Mouse (Mus musculus) cerebellum, adult (tissue): ENCODE data around the gene Iqck.

ENCODE experiments used
- ATAC-seq: cut with Nextera tagmentation; 2 replicates; pipeline ENCODE4 v1.9.2; 2017; ENCODE audit warnings: mild to moderate bottlenecking, moderate library complexity, mixed read lengths; ENCODE audit not compliant: insufficient number of reproducible peaks, low FRiP score, low TSS enrichment

Iqck gene

DNA sequence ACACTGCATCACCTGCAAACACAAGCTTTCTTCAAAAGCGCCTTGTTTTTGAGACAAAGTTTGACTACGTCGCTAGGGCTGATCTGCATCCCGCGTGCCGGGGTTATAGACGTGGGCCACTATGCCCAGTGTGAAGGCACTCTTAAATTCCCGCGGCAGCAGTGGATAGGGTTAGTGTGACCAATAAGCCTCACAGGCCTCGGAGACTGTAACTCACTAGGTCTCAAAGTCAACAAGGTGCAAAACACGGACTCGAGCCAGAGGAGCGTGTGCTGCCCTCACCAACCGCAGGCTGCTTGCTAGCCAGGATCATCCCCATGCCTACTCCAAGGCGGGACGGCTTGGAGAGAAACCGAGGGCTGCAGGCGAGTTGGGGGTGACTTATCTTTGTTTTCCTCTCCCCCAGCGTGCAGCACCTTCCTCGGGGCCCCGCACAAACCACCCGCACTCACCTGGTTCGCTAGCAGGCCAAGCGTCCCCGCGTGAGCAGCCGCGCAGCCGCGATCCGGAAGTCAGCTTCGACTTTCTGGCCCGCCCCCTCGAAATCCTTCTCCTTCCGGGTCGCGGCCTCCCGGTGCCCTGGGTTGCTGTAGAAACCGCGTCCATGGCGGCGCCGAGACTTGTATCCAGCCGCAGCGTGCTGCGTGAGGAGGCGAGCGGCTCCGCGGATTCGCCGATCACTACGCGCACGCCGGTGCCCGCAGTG lies at the start of gene Iqck:
Iqck (plus strand) TSS at position 582 of the 706 bp plus-strand sequence.
- peak; percentile 93 for ATAC-seq

DNA sequence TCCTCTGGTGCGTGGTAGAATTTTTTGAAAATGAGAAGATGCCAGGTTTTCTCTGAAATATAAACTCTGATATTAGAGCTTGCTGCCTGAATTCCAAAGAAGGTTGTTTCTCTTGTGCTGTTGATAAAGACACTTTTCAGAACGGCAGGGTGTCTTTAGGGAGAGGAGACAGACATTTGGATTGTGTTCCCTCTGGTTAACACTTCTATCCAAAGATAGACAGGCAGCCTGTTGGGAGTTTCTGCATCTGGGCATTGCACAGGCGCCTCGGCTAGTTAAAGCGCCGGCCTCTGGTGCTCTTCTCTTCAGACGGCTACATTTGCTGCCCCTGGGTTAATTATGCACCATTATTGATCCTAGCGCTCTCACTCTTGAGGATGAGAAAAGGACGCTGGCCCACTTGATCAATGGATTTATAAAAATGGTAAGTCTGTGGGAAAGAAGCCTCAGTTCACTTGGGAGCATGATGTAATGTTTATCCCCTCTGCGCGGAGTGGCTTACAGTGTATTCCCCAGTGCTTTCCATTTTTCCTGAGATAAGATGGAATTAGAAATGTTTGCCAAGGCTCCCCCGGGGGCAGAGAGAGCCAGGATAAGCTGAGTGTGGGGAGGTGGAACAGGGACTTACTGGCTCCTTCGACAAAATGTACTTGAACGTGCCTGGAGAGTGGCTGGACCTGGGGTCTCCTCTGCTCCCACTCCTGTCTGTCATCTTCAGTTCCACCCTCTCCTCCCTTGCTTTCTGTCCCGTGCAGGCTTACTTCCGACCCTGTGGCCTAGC lies 48.7 kb upstream of the Iqck start:
- no peak for ATAC-seq

DNA sequence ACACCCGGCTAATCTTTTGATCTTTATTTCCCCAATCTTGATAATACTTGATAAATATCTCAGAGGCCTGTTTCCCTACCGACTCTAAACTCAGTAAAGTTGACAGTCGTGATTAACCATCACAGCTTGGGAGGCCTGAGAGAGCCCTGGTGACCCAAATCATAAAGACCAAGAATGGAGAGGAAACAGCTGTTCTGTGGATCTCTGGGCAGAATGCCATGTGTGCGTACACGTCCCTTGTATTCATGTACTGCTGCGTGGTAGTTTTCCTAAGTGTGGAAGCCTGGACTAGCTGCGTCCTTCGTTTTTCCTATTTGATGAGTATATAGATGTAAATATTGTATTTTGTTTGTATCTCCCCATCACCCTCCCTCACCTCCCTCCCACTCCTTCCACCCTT lies 47.7 kb upstream of the Iqck start:
- ATAC-seq, result no peak

DNA sequence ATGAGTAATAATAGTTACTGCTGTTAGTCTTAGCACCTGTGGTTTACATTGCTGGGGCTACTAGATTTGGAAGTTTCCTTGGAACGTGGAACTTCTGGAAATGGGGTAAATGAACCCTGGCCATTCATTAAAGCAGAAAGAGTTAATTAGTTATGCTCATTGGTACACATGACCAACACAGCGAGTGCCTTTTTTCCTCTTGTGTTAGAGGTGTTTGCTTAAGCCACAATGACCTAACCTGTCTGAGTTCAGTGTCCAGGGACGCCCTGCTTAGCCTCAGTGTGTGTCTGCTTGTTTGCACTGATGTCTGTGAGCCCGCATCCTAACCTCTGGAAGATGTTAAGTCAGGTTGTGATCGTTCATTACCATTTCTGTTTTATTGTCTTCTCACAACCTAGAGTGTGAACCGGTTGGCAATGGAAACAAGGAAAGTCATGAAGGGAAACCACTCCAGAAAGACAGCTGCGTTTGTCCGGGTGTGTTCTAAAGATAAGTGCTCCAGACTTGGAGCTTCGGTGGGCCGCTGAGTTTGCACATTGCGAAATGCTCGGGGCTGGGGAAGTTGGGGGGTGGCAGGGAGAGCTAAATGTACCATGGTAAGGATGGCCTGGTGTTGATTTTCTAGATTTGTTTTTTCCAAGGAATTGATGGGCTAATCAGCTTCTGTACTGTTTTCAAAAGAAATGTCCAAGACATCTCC lies 44.0 kb upstream of the Iqck start:
- no peak for ATAC-seq

DNA sequence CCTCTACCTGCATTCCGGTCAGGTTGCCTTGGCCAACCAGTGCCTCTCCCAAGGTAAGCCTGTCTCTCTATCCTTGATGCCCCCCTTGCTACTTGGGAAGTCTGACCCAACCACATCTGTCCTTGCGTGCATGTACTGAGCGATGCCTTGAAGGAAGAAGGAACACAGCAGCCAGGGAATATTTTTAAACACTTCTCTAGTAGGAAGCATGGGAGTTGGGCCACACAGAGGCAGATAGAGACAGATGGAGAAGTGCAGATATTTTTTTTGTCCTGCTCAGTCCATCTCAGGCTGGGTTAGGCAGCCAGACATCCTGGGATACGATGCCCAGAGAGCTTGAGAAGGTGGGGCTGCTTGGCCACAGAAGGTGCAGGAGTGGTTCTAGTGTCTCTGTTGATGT lies 42.0 kb upstream of the Iqck start:
- no peak for ATAC-seq

DNA sequence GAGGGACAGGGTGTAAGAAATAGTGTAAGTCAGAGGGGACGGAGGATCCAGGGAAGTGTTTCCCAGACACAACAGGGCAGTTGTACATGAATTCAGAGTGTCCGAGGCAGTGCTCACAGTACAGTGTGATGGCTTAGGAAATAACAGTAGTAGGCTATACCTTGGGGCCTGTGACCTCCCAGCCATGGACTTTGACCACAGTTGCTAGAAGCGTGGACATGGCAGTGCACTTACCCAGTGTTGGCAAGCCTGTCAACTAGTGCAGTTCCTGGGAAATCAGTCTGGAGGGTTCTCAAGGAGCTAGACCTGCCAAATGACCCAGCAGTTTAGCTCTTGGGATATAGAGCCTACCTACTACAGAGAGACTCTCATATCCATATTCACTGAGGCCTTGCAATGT lies 39.3 kb upstream of the Iqck start:
- no peak for ATAC-seq

DNA sequence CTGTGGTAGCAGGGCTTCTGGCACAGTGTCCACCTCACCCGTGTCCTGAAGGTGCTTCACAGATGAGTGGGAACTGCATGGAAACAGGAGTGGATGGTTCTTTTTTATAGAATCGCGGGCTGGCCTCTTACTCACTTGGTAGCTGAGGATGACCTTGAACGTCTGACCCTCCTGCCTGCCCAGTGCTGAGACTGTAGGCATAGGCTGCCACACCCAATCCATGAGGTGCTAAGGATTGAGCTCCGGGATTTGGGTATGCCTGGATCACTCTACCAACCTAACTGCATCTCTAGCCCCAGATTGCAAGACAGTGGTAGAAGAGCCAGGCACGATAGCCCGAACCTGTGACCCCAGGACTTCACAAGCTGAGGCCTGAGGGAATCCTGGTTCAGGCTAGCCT lies 37.8 kb upstream of the Iqck start:
- ATAC-seq, result no peak

DNA sequence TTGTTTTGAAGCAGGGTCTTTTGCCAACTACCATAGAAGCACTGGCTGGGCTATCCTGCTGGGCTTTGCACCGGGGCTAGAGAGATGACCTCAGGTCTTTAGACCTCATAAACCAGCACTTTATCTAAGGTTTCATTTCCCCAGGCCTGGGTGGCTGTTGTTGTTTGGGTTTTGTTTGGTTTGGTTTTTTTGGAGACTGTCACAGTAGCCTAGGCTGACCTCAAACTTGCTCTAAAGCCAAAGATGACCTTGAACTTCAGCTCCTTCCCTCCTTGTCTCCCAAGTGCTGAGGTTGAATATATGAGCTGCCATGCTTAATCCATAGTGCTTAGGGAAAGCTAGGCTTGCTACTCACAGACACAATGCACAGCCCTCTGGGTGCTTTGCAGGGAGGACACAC lies 35.9 kb upstream of the Iqck start:
- no peak for ATAC-seq

DNA sequence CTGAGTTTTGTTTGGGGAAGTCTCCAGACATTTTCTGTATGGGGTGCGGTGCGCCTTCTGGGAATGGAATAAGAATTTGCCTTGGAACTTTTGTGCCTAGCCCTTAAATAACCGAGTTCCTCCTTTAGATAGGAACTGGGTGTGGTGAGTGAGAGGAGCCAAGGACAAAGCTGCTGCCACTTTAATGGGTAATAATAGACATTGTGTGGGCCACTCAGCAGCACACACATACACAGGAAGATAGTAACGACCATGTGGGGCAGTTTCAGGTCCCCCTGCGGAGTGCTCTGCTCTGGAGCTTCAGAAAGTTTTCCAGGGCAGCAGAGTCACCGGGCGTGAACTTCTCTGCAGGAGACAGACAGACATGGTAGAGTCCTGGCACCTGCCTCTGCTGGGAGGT lies 34.2 kb upstream of the Iqck start:
- ATAC-seq, result no peak

DNA sequence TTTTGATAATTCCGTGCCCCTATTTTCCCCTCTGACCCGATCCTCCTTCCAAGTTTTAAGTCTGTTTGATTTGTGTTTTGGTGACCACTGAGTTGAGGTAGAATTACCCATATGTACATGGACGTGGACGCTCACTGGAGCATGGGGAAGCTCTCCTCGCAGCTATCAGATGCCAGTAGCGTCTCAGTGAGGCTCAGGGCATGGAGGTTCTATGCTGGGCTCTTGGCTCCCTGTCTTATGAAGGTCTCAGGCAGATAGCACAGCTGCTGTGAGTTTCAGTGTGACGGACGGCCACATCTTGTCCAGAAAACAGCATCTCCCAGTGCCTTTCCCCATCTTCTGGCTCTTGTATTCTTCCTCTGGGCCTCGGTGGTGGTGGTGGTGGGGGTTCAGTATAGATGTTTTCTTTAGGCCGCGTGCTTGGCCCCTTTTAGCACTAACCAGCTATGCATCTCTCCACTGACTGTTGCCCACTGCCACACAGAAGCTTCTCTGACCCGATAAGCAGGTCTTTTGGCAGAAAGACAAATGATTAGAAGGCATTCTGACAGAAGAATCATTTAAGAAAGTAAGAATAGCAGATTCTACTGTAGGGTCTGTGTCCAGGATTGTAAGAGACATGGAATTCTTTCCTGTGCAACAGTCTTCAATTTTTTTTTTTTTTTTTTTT lies 33.5 kb upstream of the Iqck start:
- no peak for ATAC-seq

DNA sequence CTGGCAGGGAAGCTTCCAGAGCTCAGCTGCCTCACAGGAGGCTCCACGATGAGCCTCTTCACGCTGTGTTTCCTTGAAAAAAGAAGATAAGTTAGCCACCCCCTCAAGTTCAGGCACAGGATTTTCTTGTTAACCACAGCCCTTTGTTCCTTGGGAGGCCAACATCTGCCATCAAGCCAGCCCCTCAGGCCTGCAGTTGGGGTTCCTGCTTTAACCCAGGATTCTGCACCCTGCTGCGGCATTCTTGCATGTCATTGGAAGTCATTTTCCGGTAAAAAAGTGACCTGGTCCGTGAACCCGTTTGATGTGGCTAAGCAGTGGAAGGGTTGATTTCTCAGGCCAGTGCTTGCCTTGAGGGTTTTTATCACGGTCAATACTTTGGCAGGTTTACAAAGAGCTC lies 31.1 kb upstream of the Iqck start:
- no peak for ATAC-seq

DNA sequence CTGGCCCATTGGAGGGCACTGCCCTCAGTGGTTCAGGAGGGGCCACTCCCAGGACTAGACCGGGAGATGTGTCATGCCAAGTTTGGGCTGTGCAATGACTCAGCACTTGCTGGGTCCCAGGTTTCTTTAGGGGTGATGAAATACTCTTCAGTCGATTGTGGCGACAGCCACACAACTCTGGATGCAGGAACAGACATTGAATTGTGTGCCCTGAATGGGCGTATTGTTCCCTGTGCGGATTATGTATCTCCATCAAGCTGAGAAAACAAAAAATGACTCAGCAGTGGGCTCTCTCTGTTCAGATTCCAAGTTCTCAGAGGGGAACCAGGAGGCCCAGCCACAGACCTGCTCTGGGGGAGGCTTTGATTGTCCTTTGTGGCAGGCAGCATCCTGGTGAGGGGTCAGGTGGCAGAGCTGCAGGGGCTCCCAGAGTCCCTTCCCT lies 27.6 kb upstream of the Iqck start:
- 0 out of 2 replicates have a peak, but pooled peaks have one; percentile 24 for ATAC-seq

DNA sequence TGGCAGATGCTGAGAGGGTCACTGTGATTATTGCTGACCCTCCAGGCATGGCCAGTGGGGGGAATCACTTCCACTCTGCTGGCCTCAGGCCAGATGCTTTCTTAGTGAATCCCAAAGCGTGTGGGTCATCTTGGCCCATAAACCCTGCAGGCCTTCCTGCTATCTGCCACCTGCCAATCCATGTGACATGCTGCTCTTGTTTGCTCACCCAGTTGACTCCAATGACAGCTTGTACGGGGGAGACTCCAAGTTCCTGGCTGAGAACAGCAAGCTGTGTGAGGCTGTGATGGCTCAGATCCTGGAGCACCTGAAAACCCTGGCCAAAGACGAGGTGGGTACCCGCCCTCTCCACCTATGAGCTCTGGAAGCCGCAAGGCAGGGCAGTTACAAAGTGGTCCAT lies 17.7 kb upstream of the Iqck start:
- ATAC-seq, result peak; percentile 54; the same call in 1 of the 2 replicates

DNA sequence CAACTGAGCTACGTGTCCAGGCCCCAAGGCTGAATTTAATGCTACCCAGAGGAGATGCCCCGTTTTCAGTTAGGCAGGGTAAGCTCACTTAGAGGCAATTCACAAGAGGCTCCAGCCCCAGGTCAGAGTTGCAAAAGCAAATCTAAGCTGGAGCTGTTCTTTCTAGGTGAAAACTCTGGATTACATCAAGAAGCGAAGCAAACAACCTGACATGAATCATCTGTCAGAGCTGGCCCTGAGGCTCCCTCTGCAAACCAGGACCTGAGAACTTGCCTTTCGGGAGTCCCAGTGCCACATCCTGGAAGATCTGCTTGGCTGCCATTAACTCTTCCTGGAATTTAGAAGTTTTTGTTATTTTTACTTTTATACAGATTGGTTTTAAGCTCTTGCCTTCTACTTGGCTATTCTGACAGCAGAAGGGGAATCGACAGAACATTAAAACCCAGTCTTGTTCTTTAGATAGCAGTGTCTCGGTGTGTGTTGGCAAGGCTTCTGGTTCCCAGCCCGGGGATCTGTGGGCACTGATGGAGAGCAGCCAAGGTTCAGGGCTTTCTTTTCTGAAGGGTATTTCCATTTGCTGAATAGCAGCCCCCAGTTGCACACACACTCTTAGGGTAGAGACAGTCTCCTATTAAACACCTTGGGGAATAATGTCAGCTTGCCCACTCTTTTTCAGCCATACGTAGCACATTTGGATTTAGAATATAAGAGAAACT lies 14.4 kb upstream of the Iqck start:
- ATAC-seq, result no peak

DNA sequence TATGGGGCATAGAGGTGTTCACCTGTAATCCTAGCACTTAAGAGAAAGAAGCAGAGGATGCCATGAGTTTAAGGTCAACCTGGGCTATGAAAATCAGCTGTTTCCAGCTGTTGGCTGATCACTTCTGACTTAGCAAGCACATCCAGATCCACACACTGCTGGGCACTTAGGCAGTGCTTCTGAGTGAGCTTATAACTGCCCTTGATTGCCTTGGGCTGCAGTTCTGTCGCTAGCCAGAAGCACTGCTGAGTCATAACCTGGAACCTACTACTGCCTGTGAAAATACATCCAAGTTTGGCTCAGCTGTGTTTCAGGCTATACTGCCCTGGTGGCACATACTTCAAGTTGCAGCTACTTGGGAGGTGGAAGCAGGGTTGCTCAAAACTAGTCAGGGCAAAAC lies 13.8 kb upstream of the Iqck start:
- ATAC-seq, result no peak

DNA sequence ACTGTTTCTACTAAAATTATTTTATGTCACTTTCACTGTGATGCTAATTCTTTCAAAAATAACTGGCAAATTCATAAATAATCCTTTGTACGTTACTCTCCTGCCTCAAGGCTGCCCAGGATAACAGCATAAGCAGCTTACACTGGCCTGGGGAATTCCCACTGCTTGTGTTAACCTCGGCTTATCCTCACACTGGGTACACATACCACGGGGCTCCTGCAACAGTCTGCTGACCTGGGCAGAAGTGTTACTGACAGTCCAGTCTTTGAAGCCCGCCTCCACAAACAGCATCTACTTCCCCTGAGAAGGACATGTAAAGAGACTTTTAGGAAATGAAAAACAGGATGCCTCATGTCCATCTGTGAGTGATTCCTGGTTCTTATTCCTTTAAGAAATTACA lies 12.6 kb upstream of the Iqck start:
- no peak for ATAC-seq

DNA sequence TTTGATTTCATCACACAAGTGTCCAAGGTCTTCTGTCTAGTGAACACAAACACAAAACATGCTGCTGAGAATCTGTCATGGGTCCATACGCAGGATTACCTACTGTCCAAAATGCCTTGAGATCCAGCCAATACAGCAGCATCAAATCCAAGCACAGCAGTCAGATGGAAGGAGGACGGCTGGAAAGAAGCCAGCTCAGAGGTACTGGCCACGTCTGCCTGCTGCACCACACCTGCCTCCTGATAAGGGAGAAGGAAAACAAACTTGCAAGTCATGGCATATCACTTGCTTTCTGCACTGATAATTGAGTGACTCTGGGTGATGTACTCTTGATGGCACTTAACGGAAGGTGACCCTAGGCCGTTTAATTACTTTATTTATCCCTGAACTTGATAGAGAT lies 10.4 kb upstream of the Iqck start:
- no peak for ATAC-seq

DNA sequence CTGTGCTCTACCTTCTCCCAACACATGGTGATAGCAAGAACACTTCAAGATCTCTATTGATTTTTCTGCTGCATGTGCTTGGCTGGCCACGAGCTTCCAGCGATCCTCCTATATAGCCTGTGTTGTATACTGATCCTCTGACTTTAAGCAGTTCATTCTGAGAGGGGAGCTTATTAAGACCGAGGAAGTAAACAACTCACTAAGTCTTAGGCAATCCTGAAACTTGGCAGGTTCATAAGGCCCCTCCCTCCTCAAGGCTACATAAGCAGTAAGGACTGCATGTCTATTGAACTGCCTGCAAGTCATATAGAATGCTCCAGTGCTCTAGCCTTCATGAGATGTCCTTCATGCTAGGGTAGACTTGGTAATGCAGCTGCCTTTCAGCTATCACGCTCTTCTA lies 9.2 kb upstream of the Iqck start:
- no peak for ATAC-seq

DNA sequence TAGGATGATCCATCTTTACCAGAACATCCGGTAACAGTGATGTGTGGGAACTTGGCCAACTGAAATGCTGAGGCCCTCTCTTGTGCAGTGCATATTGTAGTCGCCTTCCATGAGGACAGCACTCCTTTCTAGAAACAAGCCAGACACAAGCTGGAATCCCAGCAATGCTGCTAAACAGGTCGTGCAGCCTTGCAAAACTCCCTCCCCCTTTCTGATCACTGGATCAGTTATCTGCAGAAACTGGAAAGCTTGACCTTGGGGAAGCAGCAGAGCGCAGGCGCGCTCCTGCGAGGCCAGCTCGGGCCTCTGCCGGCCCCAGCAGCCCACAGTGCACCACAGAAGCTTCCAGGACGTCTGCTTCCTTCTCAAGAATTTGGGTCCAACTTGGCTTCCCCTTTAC lies 6.8 kb upstream of the Iqck start:
- no peak for ATAC-seq

DNA sequence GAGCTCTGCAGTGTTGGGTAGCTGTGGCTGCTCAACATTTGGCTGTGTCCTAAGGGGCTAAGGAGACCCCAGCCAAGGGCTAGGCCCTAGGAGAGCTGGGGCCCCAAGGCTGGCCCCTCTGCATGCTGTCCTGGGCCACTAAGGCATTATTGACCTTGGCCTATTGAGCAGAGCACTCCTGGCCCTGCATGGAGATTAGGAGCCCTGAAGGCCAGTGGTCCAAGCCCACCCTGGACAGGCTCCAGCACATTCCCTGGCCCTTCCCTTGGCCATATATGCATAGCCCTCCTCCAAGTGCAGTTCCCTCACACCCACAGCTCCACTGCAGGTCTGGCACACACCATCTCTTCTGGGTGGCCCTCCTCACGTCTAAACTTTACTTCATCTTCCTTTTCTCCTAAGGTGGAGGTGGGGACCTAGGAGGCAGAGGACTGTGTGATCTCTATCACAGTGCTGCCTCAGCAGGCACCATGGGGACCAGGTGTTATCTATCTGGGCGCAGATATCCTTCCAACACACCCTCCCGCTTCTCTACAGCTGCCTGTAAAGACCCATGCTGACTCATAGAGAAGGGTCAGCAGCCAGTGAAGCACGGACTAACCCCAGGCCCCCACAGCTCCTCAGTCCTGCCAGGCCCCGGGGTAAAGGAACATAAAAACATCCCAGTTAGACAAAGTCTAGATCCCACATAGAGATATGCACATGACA lies 5.9 kb upstream of the Iqck start:
- ATAC-seq, result no peak
